8 mouse cellular contexts compared by ENCODE assay signal in the genomic region with DNA sequence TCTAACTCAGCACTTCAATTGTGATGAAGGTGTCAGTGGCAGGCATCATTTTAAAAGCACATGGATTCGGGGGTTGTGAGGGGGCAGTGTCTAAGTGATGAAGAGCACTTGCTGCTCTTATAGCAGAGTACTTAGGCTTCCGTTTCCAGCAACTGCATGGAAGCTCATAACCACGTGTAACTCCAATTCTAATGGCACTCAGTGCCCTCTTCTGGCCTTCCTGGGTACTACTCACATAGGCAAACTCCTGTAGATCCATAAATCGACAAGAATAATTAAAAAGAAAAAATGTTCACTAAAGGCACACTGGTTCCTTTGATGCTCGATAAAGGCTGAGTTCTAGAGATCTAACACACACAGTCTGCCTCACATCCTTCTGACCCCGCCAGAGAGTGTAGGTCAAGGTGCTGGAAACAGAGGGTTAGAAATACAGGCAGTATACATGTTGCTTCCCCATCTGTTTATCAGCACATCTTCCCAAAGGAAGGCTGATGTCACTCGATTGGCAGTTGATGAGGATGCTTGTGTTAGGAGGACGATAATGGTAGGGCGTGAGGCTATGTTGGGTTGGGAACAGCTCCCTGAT.
DNase-seq lines count a peak whose midpoint lies in the region; ATAC-seq lines count a peak whose summit lies in the region.

No protein-coding gene starts in this region.

- 0 out of 2 replicates have a peak, but pooled peaks have one; percentile 16 for ATAC-seq in hindbrain, embryonic 14.5 days (ENCODE audit: low FRiP score)
- no peak for ATAC-seq in hindbrain, embryonic 12.5 days (ENCODE audit: low FRiP score)
- ATAC-seq in cerebellum, adult (ENCODE audit: insufficient number of reproducible peaks, low FRiP score, low TSS enrichment), result peak; percentile 49; the same call in 1 of the 2 replicates
- peak; percentile 90 for ATAC-seq in megakaryocyte progenitor cell, adult 5-6 weeks (replicated peaks; ENCODE audit: poor library complexity)

- no peak for DNase-seq in hindbrain, embryonic 14.5 days (ENCODE audit: low spot score)
- peak; percentile 74 for DNase-seq in ES-CJ7 (ENCODE audit: low read depth, low spot score)
- peak; percentile 56 for DNase-seq in forelimb bud, embryonic 11.5 days (ENCODE audit: low read depth, low spot score)
- peak; percentile 36 for DNase-seq in layer of hippocampus, adult 9-10 months (ENCODE audit: low spot score)
- DNase-seq in splenic B cell, adult 2 months (ENCODE audit: low read depth, low spot score), result peak; percentile 44

- no peaks in the 10 kb centered on the region for H3K36me3 ChIP-seq in hindbrain, embryonic 14.5 days (replicated peaks; ENCODE audit: control insufficient read depth, insufficient read depth)
- H3K36me3 ChIP-seq in hindbrain, embryonic 12.5 days, result 0 out of 2 replicates have a peak, but pooled peaks cover 3% of the 10 kb centered on the region
- no peaks in the 10 kb centered on the region for H3K36me3 ChIP-seq in splenic B cell, adult 2 months (ENCODE audit: control insufficient read depth, insufficient read depth, low read length, poor library complexity, severe bottlenecking)

- no peak overlapping the region for H3K4me3 ChIP-seq in hindbrain, embryonic 14.5 days (replicated peaks; ENCODE audit: low read length)
- H3K4me3 ChIP-seq in hindbrain, embryonic 12.5 days, result no peak overlapping the region

- no peak overlapping the region for H3K9ac ChIP-seq in hindbrain, embryonic 14.5 days
- no peak overlapping the region for H3K9ac ChIP-seq in hindbrain, embryonic 12.5 days

- no peak overlapping the region for H3K4me2 ChIP-seq in hindbrain, embryonic 14.5 days (replicated peaks)
- H3K4me2 ChIP-seq in hindbrain, embryonic 12.5 days (replicated peaks), result no peak overlapping the region

- H3K27me3 ChIP-seq in hindbrain, embryonic 14.5 days (ENCODE audit: control insufficient read depth, insufficient read depth, low read length), result no peaks in the 10 kb centered on the region
- H3K27me3 ChIP-seq in hindbrain, embryonic 12.5 days, result no peaks in the 10 kb centered on the region
- no peaks in the 10 kb centered on the region for H3K27me3 ChIP-seq in splenic B cell, adult 2 months (ENCODE audit: control insufficient read depth, insufficient read depth, low read length, poor library complexity, severe bottlenecking)

- 64% methylated on average over 9 of the region's 9 CpGs for WGBS in hindbrain, embryonic 14.5 days
- WGBS in hindbrain, embryonic 12.5 days, result 58% methylated on average over 9 of the region's 9 CpGs

- H3K9me3 ChIP-seq in hindbrain, embryonic 14.5 days (ENCODE audit: control insufficient read depth, low read length), result no peaks in the 10 kb centered on the region
- H3K9me3 ChIP-seq in hindbrain, embryonic 12.5 days (replicated peaks), result no peaks in the 10 kb centered on the region

- H3K4me1 ChIP-seq in hindbrain, embryonic 14.5 days (replicated peaks; ENCODE audit: control insufficient read depth, insufficient read depth, low read length), result 0 out of 2 replicates have a peak, but pooled peaks cover 5% of the 10 kb centered on the region
- H3K4me1 ChIP-seq in hindbrain, embryonic 12.5 days, result no peaks in the 10 kb centered on the region

- H3K27ac ChIP-seq in hindbrain, embryonic 14.5 days, result no peak overlapping the region
- H3K27ac ChIP-seq in hindbrain, embryonic 12.5 days, result no peak overlapping the region
